Mouse (Mus musculus) ES-Bruce4 (cell line): ENCODE data around the gene Stmnd1. TPM values are rescaled to one million over a fixed set of nuclear protein-coding genes. Genes with fewer than 3 reads are reported as not detected.
"Not testable (repeated sequence)": the region's sequence is repeated elsewhere in the genome, so short reads cannot be mapped to it uniquely, and the experiment has no call there.

Source experiments
- H3K27ac ChIP-seq: 2 replicates; pipeline ENCODE4 v1.5.1; 2012; ENCODE audit warnings: low read length, inconsistent platforms; ENCODE audit not compliant: insufficient read depth
- H3K27me3 ChIP-seq: 2 replicates; pipeline ENCODE4 v1.6.1; 2012; ENCODE audit warnings: mild to moderate bottlenecking, low read length, inconsistent platforms; ENCODE audit not compliant: control insufficient read depth, poor library complexity, insufficient read depth, severe bottlenecking
- H3K36me3 ChIP-seq: 2 replicates; pipeline ENCODE4 v1.6.1; 2012; ENCODE audit warnings: inconsistent platforms, mild to moderate bottlenecking, low read length, moderate library complexity; ENCODE audit not compliant: control insufficient read depth, poor library complexity, insufficient read depth, severe bottlenecking
- H3K4me1 ChIP-seq: one replicate; pipeline ENCODE4 v1.8.1; 2011; ENCODE audit warnings: low read length; ENCODE audit not compliant: control insufficient read depth, insufficient read depth
- H3K4me3 ChIP-seq: 2 replicates; pipeline ENCODE4 v1.5.1; 2011; ENCODE audit warnings: low read depth, mild to moderate bottlenecking, low read length
- H3K9ac ChIP-seq: 2 replicates; pipeline ENCODE4 v1.6.1; 2012; ENCODE audit warnings: low read depth, mild to moderate bottlenecking, inconsistent platforms; ENCODE audit not compliant: poor library complexity, severe bottlenecking
- H3K9me3 ChIP-seq: replicated peaks from 2 replicates; pipeline ENCODE4 v1.6.1; 2012; ENCODE audit warnings: mild to moderate bottlenecking, low read length, inconsistent platforms; ENCODE audit not compliant: control insufficient read depth, poor library complexity, insufficient read depth, severe bottlenecking
- CTCF ChIP-seq: IDR thresholded peaks from one replicate; pipeline ENCODE4 v1.8.1; 2011; ENCODE audit warnings: low read depth, low read length
- EP300 ChIP-seq: IDR thresholded peaks from 2 replicates; pipeline ENCODE4 v1.6.1; 2011; ENCODE audit warnings: low read depth, low read length; ENCODE audit not compliant: insufficient read depth
- POLR2A ChIP-seq: IDR thresholded peaks from one replicate; pipeline ENCODE4 v1.8.1; 2011; ENCODE audit warnings: low read length; ENCODE audit not compliant: insufficient read depth
- polyA plus RNA-seq: library from polyadenylated mRNA; stranded (reverse); fragments of >200 nt; gene quantifications from 2 replicates; pipeline ENCODE4 v1.2.4, GENCODE M21; 2011; ENCODE audit warnings: low read depth; ENCODE audit not compliant: missing spikeins, insufficient read depth, insufficient read length

Stmnd1 gene
- polyA plus RNA-seq, 1 experiment: not detected

DNA sequence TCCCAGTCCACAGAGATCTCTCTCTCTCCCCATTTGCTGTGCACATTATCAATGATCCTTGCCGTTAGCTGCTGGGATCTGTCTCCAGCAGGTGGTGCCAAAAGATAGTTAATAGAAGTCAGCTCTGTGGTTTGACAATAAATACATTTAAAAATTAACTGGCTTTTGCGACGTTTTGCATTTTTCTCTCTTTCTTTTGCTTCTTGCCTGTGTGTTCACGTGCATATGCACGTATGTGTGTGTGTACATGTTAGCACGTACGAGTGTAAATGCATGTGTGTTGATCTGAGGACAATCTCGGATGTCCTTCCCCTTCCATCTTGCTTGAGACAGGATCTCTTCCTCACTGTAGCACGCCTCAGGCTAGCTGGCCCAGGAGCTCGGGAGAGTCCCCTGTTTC, 37.3 kb downstream of the Stmnd1 start:
- Histone ChIP-seq H3K27ac (no peak overlapping the region), H3K4me1 (no peaks in the 10 kb centered on the region), H3K27me3 (no peaks in the 10 kb centered on the region), H3K36me3 (no peaks in the 10 kb centered on the region), H3K9me3 (no peaks in the 10 kb centered on the region), H3K4me3 (no peak overlapping the region), H3K9ac (no peak overlapping the region)
- no peak for TF ChIP-seq POLR2A
- TF ChIP-seq EP300: no peak

DNA sequence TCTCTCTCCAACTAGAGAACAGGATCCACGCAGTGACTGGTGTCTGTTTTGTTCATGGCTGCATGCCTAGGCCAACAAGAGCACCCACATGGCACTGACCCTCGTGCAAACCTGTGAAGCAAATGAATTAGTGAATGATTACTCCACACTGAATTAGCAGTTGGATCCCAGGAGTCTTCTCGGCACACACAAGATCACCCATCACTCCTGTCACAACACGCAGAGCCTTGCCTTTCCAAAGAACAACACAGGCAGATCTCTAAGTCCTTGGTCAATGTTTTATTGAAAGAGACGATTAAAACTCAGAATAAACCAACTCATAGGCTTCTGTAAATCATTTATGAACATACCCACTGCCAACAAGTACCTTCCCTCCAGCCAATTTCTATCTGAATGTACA, 39.7 kb downstream of the Stmnd1 start:
- Histone ChIP-seq H3K9me3 (no peaks in the 10 kb centered on the region), H3K36me3 (no peaks in the 10 kb centered on the region), H3K27me3 (no peaks in the 10 kb centered on the region), H3K9ac (no peak overlapping the region), H3K4me1 (no peaks in the 10 kb centered on the region), H3K27ac (no peak overlapping the region), H3K4me3 (no peak overlapping the region)
- TF ChIP-seq POLR2A: no peak
- no peak for TF ChIP-seq CTCF
- no peak for TF ChIP-seq EP300

DNA sequence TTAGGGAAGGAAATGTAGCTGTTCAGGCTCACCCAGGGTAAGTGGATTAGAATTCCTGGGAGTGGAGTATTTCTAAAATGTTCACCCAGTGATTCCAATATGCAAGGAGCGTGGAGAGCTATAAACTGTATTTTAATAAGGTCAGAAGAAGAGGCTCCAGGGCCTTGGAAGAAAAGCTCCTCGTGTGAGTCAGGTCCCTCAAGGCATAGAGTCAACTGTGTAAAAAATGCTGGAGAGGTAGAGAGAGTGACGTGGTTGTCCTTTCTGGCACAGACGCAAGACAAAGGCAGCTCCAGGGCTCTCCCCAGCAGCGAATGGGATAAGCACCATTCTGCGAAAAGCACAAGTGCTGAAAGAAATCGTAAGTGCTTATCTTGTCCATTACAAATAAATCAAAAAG, 41.6 kb downstream of the Stmnd1 start:
- Histone ChIP-seq H3K27me3 (no peaks in the 10 kb centered on the region), H3K9me3 (no peaks in the 10 kb centered on the region), H3K4me1 (no peaks in the 10 kb centered on the region), H3K36me3 (no peaks in the 10 kb centered on the region), H3K4me3 (no peak overlapping the region), H3K27ac (no peak overlapping the region), H3K9ac (no peak overlapping the region)
- TF ChIP-seq CTCF (no peak), EP300 (no peak), POLR2A (no peak)

DNA sequence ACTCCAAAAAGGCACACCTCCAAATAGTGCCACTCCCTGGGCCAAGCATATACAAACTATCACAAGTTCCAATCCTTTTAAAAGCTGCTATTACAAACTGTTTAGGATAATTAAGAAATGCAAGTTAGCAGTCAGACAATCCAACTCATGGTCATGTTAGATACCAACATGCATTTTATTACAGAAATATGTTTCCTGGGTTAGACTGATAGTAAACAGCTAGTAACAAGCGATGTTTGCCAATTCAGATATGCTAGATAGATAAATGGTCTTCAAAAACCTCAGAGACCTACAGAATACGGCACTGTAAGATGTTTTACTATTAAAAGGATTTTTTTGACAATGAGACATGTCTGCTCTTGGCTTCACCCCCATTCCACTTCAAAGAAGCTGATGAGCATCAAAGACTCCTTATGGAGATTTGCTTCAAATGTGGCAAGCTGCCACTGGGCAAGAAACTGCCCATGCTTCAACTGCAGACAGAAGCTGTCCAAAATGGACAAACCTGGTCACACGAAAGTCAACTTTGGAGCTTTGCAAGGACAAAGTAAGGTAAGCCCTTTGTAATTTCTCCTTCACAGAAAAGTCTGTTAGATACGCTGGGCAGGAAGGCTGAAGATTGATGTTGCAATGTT, 52.9 kb downstream of the Stmnd1 start:
- TF ChIP-seq CTCF (no peak), POLR2A (no peak), EP300 (no peak)
- H3K4me1 ChIP-seq: no peaks in the 10 kb centered on the region
- no peaks in the 10 kb centered on the region for H3K9me3 ChIP-seq
- H3K27ac ChIP-seq: no peak overlapping the region
- H3K36me3 ChIP-seq: no peaks in the 10 kb centered on the region
- H3K27me3 ChIP-seq: peaks cover 1% of the 10 kb centered on the region; the same call in 1 of the 2 replicates
- no peak overlapping the region for H3K9ac ChIP-seq
- no peak overlapping the region for H3K4me3 ChIP-seq

DNA sequence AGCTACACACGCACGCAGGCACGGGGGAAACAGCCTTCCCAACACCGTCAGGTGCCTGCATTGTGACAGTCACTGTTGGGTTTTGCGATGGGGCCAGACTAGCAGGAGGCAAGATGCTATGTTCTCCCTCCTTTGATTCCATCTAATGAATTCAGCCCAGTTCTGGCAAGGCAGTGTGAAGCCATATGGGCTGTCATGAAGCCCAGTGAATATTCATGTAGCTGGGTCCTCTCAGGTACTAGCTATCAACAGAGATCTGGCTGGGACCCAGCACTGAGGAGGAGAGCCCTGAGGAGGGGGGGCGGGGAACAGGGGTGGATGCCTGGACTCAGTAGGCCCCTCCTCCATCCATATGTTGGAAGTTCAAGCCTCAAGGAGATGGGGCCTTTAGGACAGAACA, 61.5 kb downstream of the Stmnd1 start:
- Histone ChIP-seq H3K9me3 (peaks cover 3% of the 10 kb centered on the region; the same call in 1 of the 2 replicates), H3K27me3 (0 out of 2 replicates have a peak, but pooled peaks cover 1% of the 10 kb centered on the region), H3K4me3 (no peak overlapping the region), H3K4me1 (no peaks in the 10 kb centered on the region), H3K9ac (no peak overlapping the region), H3K36me3 (no peaks in the 10 kb centered on the region), H3K27ac (no peak overlapping the region)
- TF ChIP-seq POLR2A (no peak), CTCF (no peak), EP300 (no peak)

DNA sequence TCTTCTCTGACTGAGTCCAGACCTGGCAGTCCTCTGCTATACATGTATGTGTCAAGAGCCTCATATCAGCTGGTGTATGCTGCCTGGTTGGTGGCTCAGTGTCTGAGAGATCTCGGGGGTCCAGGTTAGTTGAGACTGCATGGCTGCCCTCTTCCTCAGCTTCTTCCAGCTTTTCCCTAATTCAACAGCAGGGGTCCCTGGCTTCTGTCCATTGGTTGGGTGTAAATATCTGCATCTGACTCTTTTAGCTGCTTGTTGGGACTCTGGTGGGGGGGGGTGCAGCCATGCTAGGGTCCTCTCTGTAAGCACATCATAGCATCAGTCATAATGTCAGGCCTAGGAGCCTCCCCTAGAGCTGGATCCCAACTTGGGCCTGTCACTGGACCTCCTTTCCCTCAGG, 62.8 kb downstream of the Stmnd1 start:
- not testable (repeated sequence) for H3K4me1 ChIP-seq, H3K36me3 ChIP-seq, H3K27ac ChIP-seq, H3K27me3 ChIP-seq, H3K9me3 ChIP-seq, H3K4me3 ChIP-seq, H3K9ac ChIP-seq

DNA sequence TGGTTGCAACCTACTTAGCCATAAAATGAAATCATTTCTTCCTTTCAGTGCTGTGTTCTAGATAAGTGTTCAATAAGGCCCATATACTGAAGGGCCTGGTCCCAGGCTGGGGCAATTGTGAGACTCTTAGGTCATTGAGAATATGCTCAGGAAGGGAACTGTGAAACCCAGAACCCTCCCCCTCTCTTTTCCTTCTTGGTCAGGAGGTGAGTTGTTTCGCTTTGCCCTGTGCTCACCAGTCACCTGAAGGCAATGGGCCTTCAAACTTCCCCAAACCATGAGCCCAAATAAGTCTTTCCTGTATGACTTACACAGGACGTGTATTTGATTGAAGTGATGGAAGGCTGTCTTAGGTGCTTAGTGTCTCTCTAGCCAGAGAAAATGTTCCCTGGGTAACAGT, 64.3 kb downstream of the Stmnd1 start:
- Histone ChIP-seq H3K36me3 (no peaks in the 10 kb centered on the region), H3K9me3 (no peaks in the 10 kb centered on the region), H3K27ac (no peak overlapping the region), H3K9ac (no peak overlapping the region), H3K27me3 (0 out of 2 replicates have a peak, but pooled peaks cover 1% of the 10 kb centered on the region), H3K4me3 (no peak overlapping the region), H3K4me1 (no peaks in the 10 kb centered on the region)
- TF ChIP-seq POLR2A (no peak), CTCF (no peak), EP300 (no peak)
